ENCODE assay signal across 24 mouse cellular contexts in the genomic region with DNA sequence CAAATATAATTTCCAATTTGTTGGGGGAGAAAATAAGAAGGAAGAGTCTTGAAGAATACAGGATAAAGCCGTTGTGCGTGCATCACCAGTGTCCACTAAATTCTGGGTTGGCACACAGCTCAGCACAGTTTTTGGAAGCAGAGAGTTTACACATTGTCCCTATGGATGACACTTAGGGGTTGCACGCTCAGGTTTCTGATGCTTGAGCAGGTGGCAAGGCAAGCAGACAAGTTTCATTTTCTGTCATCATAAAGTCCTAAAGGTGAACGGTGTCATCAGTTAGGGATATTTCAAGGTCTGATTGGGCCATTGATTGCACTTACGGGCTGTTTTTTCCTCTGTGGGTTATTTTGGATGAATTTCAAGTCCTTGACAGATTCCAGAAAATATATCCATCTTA.
DNase-seq lines count a peak whose midpoint lies in the region; TF ChIP-seq lines count a peak whose summit lies in the region.
"Had no signal": no experiment of that assay in that cellular context is flagged by ENCODE, and none has a peak within 500 bp of the region (broad histone marks: within the 10 kb centered on the region; RNA-seq: fewer than 3 reads in every experiment).

No protein-coding gene starts in this region.

- TF ChIP-seq POLR2A in heart, adult 2 months (IDR thresholded peaks at IDR 0.05; ENCODE audit: insufficient read depth, low read depth, low read length): no peak

- H3K79me2 ChIP-seq in heart, adult 2 months (replicated peaks; ENCODE audit: control insufficient read depth, insufficient read depth, low read length): no peaks in the 10 kb centered on the region

- TF ChIP-seq EP300 in heart, adult 2 months (IDR thresholded peaks at IDR 0.05; ENCODE audit: insufficient read depth, low read depth, low read length): no peak

- H3K4me3 ChIP-seq in gastrocnemius, adult 2 months: no peak overlapping the region
- H3K4me3 ChIP-seq in heart, adult 2 months: no peak overlapping the region
- H3K4me3 ChIP-seq in brown adipose tissue, adult 24 weeks (ENCODE audit: insufficient read depth, low read depth, low read length): no peak overlapping the region
- H3K4me3 ChIP-seq: embryonic facial prominence, embryonic 13.5 days; embryonic facial prominence, embryonic 15.5 days; erythroblast, embryonic 14.5 days; forebrain, embryonic 10.5 days; forebrain, embryonic 12.5 days had no signal

- WGBS in heart, adult 2 months: 65% methylated on average over 5 of the region's 5 CpGs

- intact Hi-C loops in gastrocnemius, adult 2 months (cut with DNase I): no loop called here
- intact Hi-C loops in gastrocnemius, postnatal 36 days (cut with DNase I): no loop called here
- intact Hi-C loops in heart, adult 2 months (cut with DNase I): no loop called here
- intact Hi-C loops in heart, postnatal 25 days (cut with DNase I): no loop called here

- H3K4me1 ChIP-seq in heart, adult 2 months (ENCODE audit: control insufficient read depth, insufficient read depth, low read length): peaks cover 11% of the 10 kb centered on the region
- peaks cover 16% of the 10 kb centered on the region for H3K4me1 ChIP-seq in brown adipose tissue, adult 24 weeks (ENCODE audit: control insufficient read depth, insufficient read depth, insufficient read length, low read length)
- H3K4me1 ChIP-seq: forebrain, embryonic 12.5 days had no signal

- H3K27ac ChIP-seq in gastrocnemius, adult 2 months: peak overlapping the region; percentile 28; the same call in 1 of the 2 replicates
- peak overlapping the region; percentile 8; the same call in 1 of the 2 replicates for H3K27ac ChIP-seq in heart, adult 2 months
- H3K27ac ChIP-seq in brown adipose tissue, adult 24 weeks (replicated peaks; ENCODE audit: low read depth, low read length): peak overlapping the region; percentile 33
- H3K27ac ChIP-seq: embryonic facial prominence, embryonic 13.5 days; embryonic facial prominence, embryonic 15.5 days; forebrain, embryonic 10.5 days; forebrain, embryonic 12.5 days had no signal

- DNase-seq in gastrocnemius, adult 2 months: no peak
- no peak for DNase-seq in gastrocnemius, postnatal 36 days
- no peak for DNase-seq in heart, adult 2 months
- no peak for DNase-seq in heart, postnatal 25 days (ENCODE audit: low spot score)
- peak; percentile 46 for DNase-seq in A20 (ENCODE audit: low read depth, low spot score)
- DNase-seq in ovary, postnatal 10 days (ENCODE audit: low spot score): no peak
- DNase-seq: adrenal gland, adult 8-10 months; adrenal gland, postnatal 14 days; adrenal gland, postnatal 36 days; cerebellum, adult 11 months; cerebellum, adult 18-20 months; cerebellum, adult 8-10 months; cerebellum, adult 9-11 months; cerebellum, postnatal 14 days; cerebellum, postnatal 36 days; embryo, embryonic 11 days had no signal

- H3K27me3 ChIP-seq in heart, adult 2 months (ENCODE audit: control insufficient read depth, insufficient read depth, low read length): no peaks in the 10 kb centered on the region
- H3K27me3 ChIP-seq: embryonic facial prominence, embryonic 13.5 days; embryonic facial prominence, embryonic 15.5 days; Patski had no signal

- no peak overlapping the region for H3K9ac ChIP-seq in heart, adult 2 months (ENCODE audit: low read depth, low read length)
- H3K9ac ChIP-seq: embryonic facial prominence, embryonic 13.5 days; embryonic facial prominence, embryonic 15.5 days; forebrain, embryonic 12.5 days had no signal

- H3K36me3 ChIP-seq in heart, adult 2 months (ENCODE audit: control insufficient read depth, insufficient read depth, low read length): peaks cover 16% of the 10 kb centered on the region
- H3K36me3 ChIP-seq: embryonic facial prominence, embryonic 13.5 days; embryonic facial prominence, embryonic 15.5 days; forebrain, embryonic 10.5 days; forebrain, embryonic 12.5 days; G1E had no signal

- TF ChIP-seq CTCF in gastrocnemius, adult 2 months (IDR thresholded peaks at IDR 0.05): no peak
- TF ChIP-seq CTCF in heart, adult 2 months (IDR thresholded peaks at IDR 0.05): no peak
